Mouse (Mus musculus) urinary bladder, postnatal 10 days (tissue): Measurements from ENCODE around the gene Gpr119.

Experiments used
- DNase-seq: peaks from one replicate; pipeline ENCODE4 v3.0.0; 2022; ENCODE audit warnings: low spot score

The Gpr119 gene

DNA sequence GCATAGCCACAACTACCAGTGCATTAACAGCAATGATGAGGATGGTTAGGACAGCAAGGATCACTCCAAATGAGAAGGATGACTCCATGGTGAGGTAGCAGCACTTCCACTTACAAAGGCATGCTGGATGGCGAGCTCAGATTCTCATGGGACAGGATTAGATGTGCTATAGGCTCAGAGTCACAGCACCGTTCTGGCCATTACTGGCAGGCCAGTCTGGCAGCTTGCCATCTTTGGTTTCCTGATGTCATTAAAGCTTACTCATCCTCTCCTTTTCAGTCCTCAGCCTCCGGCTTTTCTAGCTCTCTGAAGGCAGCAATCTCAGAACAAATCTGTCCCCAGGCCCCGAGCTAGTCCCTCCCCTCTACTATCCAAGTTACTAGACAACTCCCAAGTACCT lies at the start of gene Gpr119:
TSS of gene Gpr119 (minus strand) at position 308 of the 400 bp plus-strand sequence.
- DNase-seq: no peak

DNA sequence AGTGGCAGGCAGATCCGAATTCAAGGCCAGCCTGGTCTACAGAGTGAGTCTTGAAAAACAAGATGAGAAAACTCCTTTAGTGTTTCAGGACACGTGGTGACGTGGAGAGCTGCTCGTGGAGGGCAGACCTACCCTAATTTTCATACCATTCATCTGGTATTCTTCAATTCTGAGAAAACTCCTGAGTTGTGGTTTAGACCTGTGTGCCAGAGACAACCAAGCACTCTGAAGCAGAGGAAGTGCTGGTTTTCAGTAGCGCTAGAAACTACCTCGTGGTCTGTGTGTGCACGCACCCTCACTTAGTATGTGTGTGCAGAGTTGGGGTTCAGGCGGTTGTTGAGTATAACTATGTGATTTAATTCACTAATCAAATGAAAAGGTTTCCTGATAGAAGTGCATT lies 38.6 kb upstream of the Gpr119 start:
- no peak for DNase-seq

DNA sequence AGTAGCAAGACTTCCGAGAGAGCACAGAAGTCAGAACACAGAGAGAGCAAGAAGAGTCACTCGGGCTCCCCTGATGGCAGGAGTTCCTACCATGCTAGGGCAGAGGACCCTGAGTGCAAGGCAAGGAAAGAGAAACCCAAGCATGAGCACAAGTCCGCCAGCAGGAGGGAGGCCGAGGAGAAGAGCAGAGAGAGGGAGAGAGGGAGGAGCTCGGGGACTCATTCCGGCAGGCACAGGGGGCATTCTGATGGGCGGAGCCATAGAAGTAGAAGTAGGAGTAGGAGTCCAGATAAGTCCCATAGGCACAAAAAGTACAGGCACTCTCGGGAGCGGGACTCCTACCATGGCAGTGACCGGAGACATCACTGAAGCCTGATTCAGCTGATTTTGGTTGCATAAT lies 35.4 kb upstream of the Gpr119 start:
- no peak for DNase-seq

DNA sequence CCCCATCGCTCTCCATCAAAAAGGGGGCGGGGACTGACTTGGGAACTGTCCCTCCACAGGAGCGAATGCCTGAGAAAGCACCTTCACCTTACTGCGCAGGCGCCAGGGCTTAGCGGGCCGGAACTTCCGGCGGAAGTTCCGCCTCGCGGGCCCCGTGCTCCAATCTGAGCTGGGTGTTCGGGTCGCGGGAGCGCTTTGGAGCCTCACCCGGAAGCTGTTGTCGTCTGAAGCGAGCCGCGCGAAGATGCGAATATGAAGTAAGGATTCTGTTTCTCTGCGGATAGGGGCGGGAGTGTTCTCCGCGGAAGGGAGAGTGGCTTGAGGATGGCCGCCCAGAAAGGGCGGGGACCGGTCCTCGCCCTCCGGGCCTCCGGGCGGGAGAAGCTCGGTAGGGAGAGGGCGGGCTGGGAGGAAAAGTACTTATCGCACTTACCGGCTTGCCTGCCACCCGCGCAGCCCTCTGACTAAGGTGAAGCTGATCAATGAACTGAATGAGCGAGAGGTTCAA lies 20.6 kb upstream of the Gpr119 start, which contains the start of gene Rbmx2:
TSS of gene Rbmx2 (plus strand) at position 141 of the 508 bp plus-strand sequence.
- peak; percentile 35 for DNase-seq

DNA sequence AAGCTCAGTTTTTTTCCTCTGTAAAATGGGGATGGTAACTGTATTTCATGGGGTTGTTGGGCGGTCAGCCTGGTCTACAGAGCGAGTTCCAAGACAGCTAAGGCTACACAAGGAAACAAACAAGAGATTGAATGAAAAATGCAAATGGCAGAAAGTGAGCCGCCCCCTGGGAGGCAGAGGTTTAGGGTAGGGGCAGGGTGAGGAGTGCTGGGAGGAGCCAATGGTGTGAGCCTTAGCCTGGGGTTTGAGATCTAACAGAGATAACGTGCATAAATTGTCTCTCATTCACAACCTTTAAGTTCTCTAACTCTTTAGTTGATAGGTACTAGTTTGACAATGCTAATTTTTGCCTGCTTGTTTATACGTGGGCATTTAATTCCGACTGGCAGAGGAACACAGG lies 20.2 kb upstream of the Gpr119 start:
- no peak for DNase-seq

DNA sequence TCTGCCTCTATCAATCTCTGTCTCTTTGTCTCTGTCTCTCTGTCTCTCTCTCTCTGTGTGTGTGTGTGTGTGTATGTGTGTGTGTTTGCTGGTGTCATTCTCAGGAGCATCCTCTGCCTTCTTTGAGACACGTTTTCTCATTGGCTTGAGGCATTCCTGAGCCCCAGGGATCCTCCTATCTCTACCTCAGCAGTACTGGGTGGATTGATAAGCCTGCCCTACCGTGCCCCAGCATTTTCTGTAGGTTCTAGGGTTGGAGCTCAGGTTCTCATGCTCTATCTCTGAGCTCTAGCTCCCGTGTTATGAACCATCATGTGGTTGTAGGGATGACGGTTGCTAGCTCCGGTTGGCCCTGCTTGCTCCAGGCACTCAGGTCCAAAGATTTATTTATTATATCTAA lies 9.6 kb upstream of the Gpr119 start:
- DNase-seq: no peak

DNA sequence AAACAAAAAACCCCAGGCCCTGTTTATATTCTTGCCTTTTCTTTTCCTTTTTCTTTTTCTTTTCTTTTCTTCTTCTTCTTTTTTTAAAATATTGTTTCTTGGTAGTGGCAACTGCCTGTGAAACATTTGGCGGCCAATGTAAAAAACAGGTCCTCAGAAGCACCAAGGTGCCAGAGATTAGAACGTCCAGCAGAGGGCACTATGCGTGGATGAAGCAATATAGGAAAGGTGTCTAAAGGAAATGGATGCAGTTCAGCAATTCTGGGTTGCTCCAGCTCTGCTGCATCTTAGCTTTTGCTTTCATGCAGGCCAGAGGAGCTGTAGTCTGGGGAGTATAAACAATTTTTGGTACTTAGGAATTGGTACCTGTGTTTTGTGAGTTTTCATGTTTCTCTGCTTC lies 9.2 kb upstream of the Gpr119 start:
- no peak for DNase-seq

DNA sequence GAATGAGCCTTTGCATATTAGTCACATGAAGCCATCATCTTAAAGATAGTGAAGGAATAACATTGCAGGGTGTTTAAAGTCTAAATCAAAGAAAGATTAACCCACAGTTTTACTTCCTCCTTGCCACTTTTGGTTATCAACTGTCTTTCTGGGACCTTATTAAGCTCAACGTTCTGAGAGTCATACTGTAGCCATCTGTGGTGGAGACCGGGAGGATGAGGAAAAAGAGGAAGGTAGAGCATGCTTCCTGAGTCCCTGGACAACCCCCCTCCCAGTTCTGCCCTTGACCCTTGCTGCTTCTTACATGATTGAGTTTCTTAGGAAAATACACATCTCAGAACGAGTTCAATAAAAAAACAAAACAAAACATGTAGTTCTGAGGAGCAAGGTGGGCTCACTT lies 2.6 kb downstream of the Gpr119 start:
- DNase-seq: no peak

DNA sequence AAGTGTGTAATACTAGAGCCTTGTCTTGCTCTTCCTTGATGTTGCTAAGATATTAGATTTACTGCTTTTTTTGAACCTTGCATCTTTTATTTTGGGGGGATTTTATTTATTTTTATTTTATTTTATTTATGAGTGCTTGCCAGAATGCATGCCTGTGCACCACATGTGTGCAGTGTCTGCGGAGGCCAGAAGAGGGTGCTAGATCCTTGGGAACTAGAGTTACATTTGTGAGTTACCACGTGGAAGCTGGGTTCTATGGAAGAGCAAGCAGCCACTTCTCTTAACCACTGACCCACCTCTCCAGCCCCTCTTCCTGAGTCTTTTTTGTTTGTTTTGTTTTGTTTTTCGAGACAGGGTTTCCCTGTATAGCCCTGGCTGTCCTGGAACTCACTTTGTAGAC lies 4.7 kb downstream of the Gpr119 start:
- no peak for DNase-seq

DNA sequence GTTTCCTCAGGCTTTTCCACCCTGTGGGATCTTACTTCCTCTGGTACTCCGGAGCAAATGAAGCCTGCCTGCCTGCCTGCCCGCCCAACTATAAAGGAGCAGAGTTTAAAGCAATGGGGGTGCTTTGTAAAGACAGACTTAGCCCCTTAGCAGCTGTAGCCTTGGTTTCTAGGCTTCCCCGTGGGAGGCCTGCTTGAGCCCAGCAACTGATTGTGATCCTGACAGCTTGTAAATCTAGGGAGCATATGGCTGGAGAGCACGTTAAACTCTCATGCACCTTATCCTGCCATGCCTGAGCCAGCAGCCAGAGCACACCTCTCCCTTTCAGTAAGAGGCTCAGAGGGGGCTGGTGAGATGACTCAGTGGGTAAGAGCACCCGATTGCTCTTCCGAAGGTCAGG lies 7.5 kb downstream of the Gpr119 start:
- DNase-seq: no peak

DNA sequence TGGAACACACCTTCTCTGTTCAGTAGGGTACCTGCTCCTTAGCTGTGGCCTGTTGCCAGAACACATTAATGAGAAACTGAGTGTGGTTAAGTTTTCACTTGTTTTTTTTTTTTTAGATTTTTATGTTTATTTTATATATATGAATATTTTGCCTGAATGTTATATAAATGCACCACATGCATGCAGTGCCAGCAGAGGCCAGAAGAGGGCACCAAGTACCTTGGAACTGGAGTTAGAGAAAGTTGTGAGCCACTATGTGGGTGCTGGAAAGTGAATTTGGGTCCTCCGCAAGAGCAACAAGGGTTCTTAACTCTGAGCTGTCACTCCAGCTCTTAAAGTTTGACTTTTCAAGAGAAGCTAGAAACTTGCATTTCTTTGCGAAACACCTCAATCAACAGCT lies 30.2 kb downstream of the Gpr119 start:
- no peak for DNase-seq

DNA sequence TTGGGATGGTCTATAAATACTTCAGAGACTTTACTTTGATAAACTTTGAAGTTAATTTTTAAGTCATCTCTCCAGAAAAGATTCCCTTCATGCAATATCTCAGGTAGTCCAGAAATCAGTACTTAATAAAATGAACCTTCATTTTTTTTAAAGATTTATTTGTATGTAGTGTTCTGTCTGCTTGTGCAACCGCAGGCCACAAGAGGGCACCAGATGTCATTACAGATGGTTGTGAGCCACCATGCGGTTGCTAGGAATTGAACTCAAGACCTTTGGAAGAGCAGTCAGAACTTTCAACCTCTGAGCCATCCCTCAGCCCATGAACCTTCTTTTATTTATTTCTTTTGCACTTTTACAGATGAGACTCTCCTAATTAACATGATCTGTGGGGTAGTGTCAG lies 37.2 kb downstream of the Gpr119 start:
- DNase-seq: no peak

DNA sequence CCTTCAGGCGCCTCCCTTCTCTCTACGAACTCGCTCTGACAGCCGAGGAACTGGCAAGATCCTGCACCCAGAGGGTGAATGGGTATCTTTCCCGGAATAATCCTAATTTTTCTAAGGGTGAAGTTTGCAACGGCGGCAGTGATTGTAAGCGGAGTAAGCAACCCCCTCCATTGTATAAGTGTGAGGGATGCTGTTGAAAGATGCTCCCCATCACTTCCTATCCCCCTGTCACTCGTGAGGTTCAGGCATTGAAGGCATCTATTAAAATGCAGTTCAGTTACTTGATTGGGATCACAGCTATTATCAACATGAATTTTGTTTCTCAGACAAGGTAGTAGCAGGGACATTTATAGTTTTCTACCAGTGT lies 50.2 kb downstream of the Gpr119 start:
- DNase-seq: no peak

DNA sequence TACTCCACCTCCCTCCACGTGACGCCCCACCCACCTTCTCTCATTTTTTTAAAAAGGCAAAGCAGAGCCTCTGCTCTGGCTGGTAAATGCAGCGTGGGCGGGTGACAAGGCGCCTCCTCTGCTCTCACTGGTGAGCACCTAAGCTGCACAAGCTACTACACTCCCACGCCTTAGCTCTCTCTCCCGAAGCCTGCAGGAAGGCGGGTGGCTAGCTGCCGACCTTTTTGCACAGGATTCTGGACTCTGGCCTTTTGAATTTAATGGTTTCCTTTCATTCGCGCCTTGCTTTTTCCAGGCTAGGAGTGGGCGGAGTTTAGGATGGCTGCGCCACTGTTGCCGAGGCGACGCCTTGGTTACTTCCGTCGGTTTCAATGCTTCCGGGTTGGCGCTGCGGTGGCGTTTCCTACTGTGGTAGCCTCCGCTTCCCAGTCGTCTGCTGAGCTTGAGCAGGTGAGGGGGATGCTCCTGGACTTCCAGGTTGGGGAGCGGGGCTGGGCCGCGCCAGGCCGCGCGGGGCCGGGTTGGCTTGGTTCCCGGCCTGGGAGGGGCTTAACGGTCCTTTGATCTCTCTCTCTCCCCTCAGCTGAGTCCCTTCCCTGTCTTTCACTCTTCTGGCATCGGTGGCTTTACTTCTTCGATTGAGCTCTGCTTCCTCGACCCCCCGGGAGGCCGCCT lies 50.8 kb downstream of the Gpr119 start, which contains the start of gene Slc25a14:
TSS of gene Slc25a14 (plus strand) at position 35 of the 675 bp plus-strand sequence.
- DNase-seq: peak; percentile 11

DNA sequence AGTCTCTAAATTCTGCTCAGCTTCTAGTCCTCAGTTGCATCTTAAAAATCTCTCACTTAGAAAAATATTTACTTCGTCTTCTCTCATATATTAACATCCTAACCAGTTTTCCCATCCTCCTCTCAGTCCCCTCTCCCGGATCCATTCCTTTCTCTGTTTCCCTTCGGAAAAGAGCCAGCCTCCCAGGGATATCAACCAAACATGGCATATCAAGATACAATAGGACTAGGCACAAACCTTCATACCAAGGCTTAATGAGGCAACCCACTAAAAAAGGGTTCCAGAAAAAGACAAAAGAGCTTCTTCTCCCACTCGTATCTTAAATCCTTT lies 51.3 kb downstream of the Gpr119 start:
- DNase-seq: no peak
